Mouse (Mus musculus) megakaryocyte-erythroid progenitor cell, adult 5-6 weeks (primary cell): ENCODE data around the gene Nol10. TPM values are rescaled to one million over a fixed set of nuclear protein-coding genes. Genes with fewer than 3 reads are reported as not detected.
"Not testable (repeated sequence)": the region's sequence is repeated elsewhere in the genome, so short reads cannot be mapped to it uniquely, and the experiment has no call there.

Experiments used
- ATAC-seq: replicated peaks from 2 replicates; pipeline ENCODE4 v1.8.0; 2016; ENCODE audit warnings: mild to moderate bottlenecking, inconsistent platforms; ENCODE audit not compliant: severe bottlenecking, poor library complexity, low FRiP score, low TSS enrichment
- total RNA-seq, 2 experiments: library from RNA; stranded (forward) in 1 of 2; stranded (reverse) in 1 of 2; fragments of 200-1000, 215-1000 nt in 1 of 2; fragments of >200 nt in 1 of 2; fragmentation: Nextera tagmentation in 1 of 2; gene quantifications; 2 replicates each; pipeline ENCODE4 v1.2.3; 2014 to 2017

Gene Nol10
- total RNA-seq, 2 experiments from 2014 or later = 22.6 to 45.9 TPM

DNA sequence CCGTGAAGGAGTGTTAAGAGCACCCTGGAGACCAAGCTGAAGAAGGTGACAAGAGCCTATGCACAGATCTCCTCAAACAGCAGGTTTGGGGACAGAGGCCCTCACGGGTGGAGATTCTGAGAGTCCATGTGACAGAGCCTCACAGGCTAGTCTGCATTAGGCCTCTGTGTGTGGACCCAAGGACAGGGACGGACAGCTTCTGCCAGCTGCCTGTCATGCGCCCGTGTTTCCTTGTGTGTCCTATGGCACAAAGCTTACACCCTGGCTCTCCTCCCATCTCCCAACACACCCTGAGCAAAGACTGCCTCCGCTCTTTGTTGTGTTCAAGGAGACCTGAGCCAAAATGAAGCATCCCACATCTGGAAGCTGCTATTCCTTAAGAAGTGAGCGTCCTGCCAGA lies 97.0 kb downstream of the Nol10 start:
- no peak for ATAC-seq

DNA sequence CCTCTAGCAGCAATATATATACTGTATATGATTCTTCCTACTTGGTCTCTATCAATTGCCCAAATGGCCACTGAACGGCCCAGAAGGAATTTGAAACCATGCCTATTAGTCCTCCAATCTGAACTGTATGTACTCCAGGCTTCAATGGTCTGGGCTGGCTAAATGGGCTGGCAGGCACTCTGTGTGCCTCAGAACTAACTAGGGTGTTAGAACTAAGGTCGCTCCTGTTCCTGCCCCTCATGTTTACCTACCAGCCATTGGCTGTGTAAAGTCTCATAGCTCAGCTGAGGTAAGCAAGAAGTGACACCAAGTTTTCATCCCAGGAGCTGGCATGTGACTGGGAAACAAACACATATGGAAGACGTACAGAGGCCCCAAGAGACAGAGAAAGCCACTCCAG lies 100.5 kb downstream of the Nol10 start:
- ATAC-seq = no peak

DNA sequence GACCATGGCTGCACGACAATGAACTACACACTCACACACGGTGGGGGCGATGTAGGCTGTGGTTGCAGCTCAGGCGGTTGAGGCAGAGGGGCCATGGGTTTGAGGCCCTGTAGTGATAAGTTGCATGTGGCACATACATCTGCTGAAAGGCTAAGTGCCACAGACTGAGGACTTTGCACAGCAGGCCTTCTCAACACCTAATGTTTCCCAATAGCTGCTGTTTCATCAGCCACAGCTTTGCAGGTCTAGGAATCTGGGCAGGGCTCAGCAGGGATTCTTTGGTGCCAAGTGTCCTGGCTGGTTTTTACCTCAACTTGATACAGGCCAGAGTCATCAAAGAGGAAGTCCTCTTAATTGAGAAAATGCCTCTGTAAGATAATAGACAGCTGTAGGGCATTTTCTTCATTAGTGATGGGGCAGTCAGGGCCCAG lies 101.4 kb downstream of the Nol10 start:
- no peak for ATAC-seq

DNA sequence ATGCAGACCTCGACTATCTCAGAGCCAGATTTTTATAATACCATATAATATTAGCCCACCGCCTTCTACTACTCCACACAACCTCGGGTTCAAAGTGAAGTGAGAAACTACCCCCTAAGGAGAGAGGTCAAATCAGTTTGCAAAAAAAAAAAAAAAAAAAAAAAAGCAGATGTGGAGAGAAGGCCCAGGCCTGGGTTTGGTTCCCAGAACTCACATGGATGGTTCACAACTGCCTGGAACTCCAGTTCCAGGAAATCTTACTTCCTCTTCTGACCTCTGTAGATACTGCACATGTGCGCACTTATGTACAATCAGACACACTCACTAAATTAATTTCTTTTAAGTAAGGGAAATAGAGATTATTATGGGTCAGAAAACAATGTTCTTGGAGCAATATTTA lies 102.2 kb downstream of the Nol10 start:
- ATAC-seq = no peak

DNA sequence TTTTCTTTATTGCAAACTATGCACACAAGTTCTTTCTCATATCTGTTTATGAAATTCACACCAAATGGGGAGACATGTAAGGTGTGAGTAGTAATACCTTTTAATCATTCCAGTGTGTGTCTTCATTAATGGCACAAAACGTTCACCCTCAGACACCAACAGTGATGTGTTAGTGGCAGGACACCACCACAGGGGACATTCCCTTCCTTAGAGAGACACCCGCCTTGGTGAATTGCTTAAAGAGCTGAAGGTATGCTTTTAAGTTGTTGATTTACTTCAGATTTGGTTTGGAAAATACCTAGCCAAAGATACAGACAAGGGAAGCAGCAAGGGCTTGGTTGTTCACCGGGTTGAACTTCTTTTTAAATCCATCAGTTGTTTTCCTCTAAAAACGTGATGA lies 102.7 kb downstream of the Nol10 start:
- no peak for ATAC-seq

DNA sequence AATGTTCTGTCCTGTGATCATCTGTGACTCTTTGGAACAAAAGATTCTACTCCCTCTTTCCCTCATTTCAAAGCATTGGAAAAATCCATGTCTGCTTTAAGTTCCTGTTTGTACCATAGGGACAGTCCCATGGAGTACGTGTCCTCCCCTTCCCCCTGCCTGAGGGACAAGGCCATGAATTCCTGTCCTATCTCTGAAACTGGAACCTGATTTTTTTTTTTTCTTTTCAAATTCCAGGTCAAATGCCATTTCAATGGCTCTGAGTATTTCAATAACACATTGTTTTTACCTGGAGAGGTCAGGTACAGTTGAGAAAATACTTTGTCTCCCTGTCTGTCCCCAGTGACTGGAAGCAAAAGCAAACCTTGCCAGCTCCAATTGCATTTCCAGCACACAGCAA lies 104.0 kb downstream of the Nol10 start:
- no peak for ATAC-seq

DNA sequence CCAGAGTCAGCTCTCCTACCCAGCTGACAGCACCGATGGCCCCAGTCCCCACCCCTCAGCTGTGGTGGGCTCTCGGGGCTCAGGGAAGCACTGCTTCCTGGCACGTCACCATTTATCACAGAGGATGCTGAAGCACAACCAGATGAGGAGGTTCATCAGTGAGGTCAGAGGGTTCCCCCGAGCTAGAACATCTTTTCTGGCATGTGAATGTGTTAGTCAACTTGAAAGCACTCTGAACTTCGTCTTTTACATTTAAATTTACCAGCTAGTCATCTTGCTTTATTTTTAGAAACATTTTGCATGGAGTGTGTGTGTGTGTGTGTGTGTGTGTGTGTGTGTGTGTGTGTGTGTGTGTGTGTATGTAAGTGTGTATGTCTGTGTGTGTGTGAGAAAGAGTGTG lies 105.7 kb downstream of the Nol10 start:
- ATAC-seq = no peak

DNA sequence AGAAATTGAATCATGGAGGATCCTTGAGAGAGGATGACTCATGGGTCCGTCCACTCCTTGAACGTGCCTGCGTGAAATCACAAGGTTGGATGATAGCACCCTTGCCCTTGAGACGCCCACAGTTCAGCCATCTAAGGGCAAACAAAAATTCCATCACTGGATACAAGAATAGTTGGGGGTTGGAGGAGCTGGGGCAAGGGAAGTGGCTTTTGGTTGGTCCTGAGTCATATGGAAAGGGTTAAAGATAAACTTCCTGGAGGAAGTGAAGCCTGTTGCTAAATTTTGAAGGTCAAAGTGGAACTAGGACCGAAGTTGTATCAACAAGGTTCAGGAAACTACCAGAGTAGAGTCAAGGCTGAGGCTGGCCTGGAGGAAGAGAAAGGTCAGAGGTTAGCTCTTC lies 106.8 kb downstream of the Nol10 start:
- no peak for ATAC-seq

DNA sequence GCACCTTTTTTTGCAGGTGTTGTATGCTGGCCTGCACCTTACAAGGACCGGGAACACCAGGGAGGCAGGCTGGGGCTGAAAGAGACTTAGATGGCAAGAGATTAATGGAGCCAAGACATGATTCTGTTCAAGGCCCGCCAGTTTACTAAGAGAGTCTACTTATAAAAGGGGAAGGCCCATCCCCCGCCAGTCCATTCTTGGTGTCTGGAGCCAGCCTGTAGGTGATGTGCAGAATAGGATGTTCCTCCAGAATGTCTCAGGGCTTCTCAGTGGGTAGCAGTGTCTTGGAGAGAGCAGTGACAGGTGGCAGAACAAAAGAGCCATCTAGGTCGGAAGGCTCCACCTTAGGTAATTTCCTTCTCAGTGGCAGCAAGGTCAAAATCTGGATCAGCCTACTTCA lies 111.0 kb downstream of the Nol10 start:
- ATAC-seq = not testable (repeated sequence)

DNA sequence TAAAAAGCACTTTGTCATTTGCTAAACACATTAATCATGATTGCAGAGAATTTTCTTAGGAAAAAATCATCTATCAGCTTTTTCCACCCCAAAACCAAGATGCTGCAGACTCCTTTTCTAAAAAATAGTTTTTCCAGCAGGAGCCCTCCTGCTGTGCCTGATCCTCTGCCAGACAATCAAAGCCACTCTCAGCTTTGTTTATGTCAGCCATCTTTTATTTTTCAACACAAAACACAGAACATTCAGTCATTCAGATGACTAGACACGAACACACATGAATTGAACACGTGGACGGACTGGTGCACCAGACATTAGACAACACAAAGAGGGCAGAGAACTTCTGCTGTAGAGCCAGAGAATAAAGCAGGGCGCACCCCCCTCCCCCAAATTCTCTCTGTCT lies 115.4 kb downstream of the Nol10 start:
- no peak for ATAC-seq

DNA sequence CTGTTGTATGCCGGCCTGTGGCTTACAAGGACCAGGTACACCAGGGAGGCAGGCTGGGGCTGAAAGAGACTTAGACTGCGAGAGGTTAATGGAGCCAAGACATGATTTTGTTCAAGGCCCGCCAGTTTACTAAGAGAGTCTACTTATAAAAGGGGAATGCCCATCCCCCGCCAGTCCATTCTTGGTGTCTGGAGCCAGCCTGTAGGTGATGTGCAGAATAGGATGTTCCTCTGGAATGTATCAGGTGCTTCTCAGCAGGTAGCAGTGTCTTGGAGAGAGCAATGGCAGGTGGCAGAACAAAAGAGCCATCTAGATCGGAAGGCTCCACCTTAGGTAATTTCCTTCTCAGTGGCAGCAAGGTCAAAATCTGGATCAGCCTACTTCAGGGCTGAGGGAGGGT lies 116.3 kb downstream of the Nol10 start:
- not testable (repeated sequence) for ATAC-seq

DNA sequence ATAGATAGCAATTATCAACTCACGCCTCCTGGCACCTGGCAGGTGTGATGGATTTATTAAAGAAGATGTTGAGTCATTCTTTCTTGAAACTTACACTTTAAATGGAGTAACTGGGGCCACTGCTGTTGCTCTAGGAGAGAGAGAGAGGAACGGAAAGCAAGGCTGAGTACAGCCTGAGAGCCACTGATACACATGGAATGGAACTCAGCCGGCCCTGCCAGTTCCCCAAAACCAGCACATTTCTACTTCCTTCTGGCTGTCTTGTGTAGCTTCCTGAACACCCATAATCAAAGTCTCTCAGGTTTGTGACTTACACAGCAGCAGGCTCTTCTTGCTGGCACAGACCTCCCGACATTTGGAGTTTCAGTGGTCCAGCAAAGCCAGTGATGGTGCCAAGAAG lies 118.5 kb downstream of the Nol10 start:
- ATAC-seq = no peak

DNA sequence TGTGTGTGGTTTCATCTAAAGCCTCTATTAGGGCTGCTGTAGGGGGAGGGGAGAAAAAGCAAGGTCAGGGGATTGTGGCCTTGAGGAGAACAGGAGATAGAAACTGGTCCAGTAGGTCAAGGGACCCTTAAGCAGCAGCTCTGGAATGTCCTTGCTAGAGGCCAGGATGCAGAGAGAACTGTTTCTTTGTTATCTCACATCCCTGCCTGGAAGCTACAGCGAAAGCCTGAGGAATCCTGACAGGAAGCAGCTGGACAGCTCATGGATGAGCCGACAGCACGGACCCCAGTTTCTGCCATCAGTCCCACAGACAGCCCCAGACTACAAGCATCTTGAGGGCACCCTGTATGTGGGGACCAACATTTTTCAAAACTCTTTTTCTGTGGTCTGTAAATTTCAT lies 120.1 kb downstream of the Nol10 start:
- no peak for ATAC-seq

DNA sequence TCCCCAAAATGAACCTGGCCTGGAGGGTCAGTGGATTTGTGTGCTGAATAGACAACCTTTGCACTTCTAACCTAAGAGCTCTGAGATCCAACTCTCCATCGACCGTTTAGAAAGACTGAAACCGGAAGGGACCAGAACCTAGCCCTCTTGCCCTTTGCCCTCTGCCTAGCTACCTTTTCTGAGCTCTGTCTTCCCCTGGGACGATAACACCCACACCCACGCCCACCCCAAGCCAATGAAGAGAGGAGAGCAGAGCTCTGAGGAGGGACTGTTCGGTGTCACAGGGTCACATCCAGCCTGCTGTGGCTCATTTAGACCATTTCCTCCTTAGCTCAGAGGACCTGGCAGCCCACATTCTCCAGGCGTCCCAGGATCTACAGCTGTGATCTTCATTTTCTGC lies 121.6 kb downstream of the Nol10 start:
- no peak for ATAC-seq

DNA sequence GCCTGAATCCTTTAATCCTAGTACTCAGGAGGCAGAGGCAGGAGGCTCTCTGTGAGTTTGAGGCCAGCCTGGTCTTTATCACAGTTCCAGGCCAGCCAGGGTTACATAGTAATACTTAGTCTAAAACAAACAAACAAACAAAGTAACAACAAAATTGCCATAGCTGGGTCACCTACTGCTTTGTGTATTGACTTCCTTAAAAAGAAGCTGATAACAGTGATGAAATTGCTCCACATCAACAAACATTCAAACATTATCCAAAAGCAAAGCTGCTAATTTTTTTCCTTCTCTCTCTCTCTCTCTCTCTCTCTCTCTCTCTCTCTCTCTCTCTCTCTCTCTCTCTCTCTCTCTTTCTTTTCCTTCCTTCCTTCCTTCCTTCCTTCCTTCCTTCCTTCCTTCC lies 122.3 kb downstream of the Nol10 start:
- ATAC-seq = not testable (repeated sequence)

DNA sequence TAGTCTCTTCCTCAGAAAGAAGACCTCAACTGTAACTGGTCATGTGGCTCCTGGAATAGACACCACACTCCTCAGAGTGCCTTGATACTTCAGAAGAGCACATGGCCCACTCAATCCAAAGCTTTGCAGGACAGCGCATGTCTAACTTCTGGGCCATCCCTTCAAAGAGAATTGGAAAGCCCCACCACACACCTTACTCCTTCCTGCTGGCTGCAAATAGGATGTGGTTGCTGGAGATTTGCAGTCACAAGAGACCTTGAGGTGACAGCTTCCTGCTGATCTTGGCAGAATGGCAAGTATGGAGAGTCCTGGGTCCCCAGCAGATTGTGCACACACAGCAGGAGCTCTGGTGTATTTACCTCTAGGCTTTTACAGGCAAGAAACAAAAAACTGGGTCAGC lies 123.1 kb downstream of the Nol10 start:
- ATAC-seq = no peak

DNA sequence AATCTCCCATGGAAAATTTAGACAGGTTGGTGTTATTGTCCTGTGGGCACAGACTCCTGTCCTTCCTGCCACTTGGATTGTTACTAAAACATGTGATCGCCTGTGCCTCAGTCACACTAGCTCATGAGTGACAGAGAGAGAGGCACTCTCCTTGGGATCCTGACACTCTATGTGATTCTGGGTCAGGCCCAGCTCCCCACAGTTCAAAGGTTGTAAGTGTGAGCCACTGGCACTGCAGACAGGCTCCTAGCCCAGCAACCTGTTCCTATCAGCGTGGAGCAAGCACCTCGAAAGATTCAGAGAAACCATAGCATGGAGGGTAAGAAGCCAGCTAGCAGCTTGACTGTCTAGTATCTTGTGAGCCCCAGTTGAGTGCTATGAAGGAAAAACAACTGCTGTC lies 124.9 kb downstream of the Nol10 start:
- no peak for ATAC-seq

DNA sequence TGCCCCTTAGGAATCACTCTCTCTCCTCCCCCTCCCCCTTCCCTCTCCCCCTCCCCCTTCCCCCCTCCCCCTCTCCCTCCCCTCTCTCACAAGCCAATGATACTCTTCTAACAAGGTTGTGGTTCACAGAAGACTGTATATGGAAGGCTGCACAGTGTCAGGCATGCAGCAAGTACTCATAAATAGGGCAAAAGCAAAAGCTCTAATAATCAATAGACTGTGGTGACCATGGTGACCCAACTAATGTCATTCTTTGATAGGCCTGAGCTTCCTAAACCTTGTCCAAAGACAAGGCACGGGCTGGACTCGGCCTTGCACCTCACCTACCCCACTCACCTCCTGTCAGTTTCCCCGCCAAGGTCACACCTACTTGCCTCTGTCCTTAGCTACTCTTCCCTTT lies 125.6 kb downstream of the Nol10 start:
- no peak for ATAC-seq

DNA sequence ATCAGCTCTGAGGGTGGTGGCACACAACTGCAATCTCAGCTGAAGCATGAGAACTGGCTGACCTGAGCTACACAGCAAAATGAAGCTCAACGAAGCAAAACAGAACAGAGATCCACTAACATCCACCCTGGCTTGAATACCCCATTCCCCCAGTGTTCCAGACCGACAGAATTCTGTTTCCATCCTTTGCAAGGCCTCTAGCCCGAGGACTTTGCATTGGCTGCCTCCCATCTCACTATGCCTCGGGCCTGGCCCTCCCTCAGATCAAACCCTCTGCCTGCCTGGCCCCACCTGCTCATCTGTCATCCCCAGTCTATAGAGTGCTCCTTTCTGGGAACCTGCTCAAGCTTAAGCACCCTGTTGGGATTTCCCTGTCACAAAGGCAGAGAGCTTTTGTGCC lies 126.4 kb downstream of the Nol10 start:
- no peak for ATAC-seq

DNA sequence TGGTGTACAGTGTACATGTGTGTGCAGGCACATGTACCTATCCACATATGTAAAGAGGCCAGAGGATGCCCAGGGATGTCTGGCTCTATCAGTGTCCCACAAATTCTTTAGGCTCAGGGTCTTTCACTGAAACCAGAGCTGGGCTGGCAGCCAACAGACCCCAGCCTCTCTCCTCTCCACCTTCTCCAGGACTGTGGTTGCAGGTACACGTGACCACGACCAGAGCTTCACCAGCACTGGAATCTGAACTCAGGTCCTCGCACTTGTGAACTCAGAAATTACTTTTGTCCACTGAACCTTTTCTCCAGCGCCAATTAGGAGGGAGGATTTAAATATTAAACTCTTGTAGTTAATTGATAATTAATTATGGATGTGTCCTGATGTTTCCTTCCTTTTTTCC lies 126.9 kb downstream of the Nol10 start:
- no peak for ATAC-seq

DNA sequence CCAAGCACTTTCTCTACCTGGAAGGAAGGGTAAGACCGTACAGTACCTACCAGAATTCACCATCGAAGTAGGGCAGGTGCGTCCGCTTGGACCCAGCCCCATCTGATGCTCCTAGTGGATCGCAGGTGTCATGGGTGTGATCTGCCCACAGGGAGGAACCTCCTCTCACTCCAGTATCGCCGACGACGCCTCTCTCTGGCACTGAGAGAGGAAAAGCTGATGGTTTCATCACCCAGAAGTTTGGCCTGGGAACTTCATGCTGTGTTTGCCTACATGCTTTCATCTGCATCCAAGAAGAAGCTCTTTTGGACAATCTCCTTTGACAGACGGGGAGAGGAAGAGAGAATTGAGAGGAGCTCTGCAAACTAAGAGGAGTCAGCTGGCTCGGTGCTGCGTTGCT lies 129.9 kb downstream of the Nol10 start:
- no peak for ATAC-seq

DNA sequence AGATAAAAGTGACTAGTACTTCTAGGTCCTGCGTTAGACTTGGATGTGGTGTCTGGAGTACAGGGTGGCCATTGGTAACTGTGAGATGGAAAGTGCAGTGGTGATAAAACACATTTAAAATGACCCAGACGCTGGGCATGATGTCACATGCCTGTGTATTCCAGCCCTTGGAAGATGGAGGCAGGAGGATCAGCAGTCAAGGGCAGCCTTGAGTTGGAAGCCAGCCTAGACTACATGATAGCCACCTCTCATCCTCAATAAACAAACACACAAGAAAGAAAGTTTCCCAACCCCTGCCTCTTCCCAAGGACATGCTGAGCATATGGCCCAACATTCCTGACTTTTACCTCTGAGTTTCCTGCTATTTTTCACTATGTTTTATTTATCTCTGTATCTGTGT lies 130.6 kb downstream of the Nol10 start:
- no peak for ATAC-seq
